Mouse (Mus musculus) hindbrain, embryonic 11.5 days (tissue): ENCODE data around the gene Gm17727. TPM values are rescaled to one million over a fixed set of nuclear protein-coding genes. Genes with fewer than 3 reads are reported as not detected.
"Not testable (repeated sequence)": the region's sequence is repeated elsewhere in the genome, so short reads cannot be mapped to it uniquely, and the experiment has no call there.

Experiments
- ATAC-seq: fragments of 200-750 bp; cut with Nextera tagmentation; 2 replicates; pipeline ENCODE4 v1.8.0; 2017; ENCODE audit warnings: mild to moderate bottlenecking, moderate TSS enrichment, moderate library complexity; ENCODE audit not compliant: low FRiP score
- DNase-seq: peaks from one replicate; pipeline ENCODE4 v3.0.0-alpha.2; 2015; ENCODE audit warnings: low spot score
- H3K27ac ChIP-seq: fragments of 300-500 bp; sonication (generic); 2 replicates; pipeline ENCODE4 v1.5.1; 2014; ENCODE audit warnings: mild to moderate bottlenecking, low read depth, low read length
- H3K27me3 ChIP-seq: fragments of 300-500 bp; sonication (generic); 2 replicates; pipeline ENCODE4 v1.6.1; 2014; ENCODE audit warnings: mild to moderate bottlenecking, low read length, moderate library complexity, mixed read lengths; ENCODE audit not compliant: control insufficient read depth, insufficient read depth
- H3K36me3 ChIP-seq: fragments of 300-500 bp; sonication (generic); 2 replicates; pipeline ENCODE4 v1.6.1; 2014; ENCODE audit warnings: mild to moderate bottlenecking, low read length, moderate library complexity, mixed read lengths; ENCODE audit not compliant: control insufficient read depth, insufficient read depth
- H3K4me1 ChIP-seq: fragments of 300-500 bp; sonication (generic); replicated peaks from 2 replicates; pipeline ENCODE4 v1.6.1; 2014; ENCODE audit warnings: low read length, mixed read lengths; ENCODE audit not compliant: control insufficient read depth, insufficient read depth
- H3K4me2 ChIP-seq: fragments of 300-500 bp; sonication (generic); replicated peaks from 2 replicates; pipeline ENCODE4 v1.6.1; 2014; ENCODE audit warnings: mild to moderate bottlenecking, low read depth, low read length
- H3K4me3 ChIP-seq: fragments of 300-500 bp; sonication (generic); 2 replicates; pipeline ENCODE4 v1.5.1; 2014; ENCODE audit warnings: low read depth, low read length
- H3K9ac ChIP-seq: fragments of 300-500 bp; sonication (generic); 2 replicates; pipeline ENCODE4 v1.6.1; 2014; ENCODE audit warnings: low read depth, low read length
- H3K9me3 ChIP-seq: fragments of 300-500 bp; sonication (generic); 2 replicates; pipeline ENCODE4 v1.6.1; 2016; ENCODE audit warnings: low read length; ENCODE audit not compliant: control insufficient read depth
- WGBS: fragments of 180-500 bp; shearing (Covaris S2); extraction: QIAGEN DNeasy Blood & Tissue Kit; methylation state at CpG from one replicate; pipeline ENCODE4 v1.1.7; 2014; 5-methylcytosine and 5-hydroxymethylcytosine counted together
- polyA plus RNA-seq: library from polyadenylated mRNA; unstranded; fragments of >200 nt; fragmentation: Nextera tagmentation; extraction: Ambion mirVana; gene quantifications from 2 replicates; pipeline ENCODE4 v1.2.1, GENCODE M21; 2014

Gene Gm17727
- not detected in 2 replicates for polyA plus RNA-seq

- DNase-seq (no peak), ATAC-seq (no peak)
- Histone ChIP-seq H3K9ac (no peak within 1 kb of the TSS), H3K36me3 (no peaks in the 10 kb centered on the region), H3K4me3 (no peak within 1 kb of the TSS), H3K27me3 (no peaks in the 10 kb centered on the region), H3K4me1 (no peaks in the 10 kb centered on the region), H3K27ac (no peak within 1 kb of the TSS), H3K9me3 (no peaks in the 10 kb centered on the region; the same call in 1 of the 2 replicates), H3K4me2 (no peak within 1 kb of the TSS)
- WGBS, result 70% methylated on average over 3 of the region's 3 CpGs
Observed at GRCm38 (mm10) chr9:35778009-35778408, at the start of gene Gm17727. Gene Gm17727 (minus strand): TSS chr9:35778109.

DNA sequence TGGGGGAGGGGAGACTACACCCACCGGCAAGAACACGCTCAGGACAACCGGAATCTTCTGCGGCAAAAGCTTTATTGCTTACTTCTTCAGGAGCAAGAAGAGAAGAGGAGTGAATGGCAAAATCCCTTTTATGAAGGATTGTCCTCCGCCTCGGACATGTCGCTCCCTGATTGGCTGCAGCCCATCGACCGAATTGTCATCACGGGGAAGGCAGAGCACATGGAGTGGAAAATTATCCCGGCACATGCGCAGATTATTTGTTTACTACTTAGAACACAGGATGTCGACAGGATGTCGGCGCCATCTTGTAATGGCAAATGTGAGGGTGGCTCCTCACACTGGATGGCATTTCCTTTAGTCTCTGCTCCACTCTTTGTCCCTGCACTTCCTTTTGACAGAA, 40.0 kb upstream of the Gm17727 start:
- not testable (repeated sequence) for ATAC-seq, H3K9me3 ChIP-seq, H3K4me3 ChIP-seq, H3K9ac ChIP-seq, H3K27me3 ChIP-seq, H3K27ac ChIP-seq, H3K4me1 ChIP-seq, H3K4me2 ChIP-seq, DNase-seq, H3K36me3 ChIP-seq
- 95% methylated on average over 15 of the region's 15 CpGs for WGBS

DNA sequence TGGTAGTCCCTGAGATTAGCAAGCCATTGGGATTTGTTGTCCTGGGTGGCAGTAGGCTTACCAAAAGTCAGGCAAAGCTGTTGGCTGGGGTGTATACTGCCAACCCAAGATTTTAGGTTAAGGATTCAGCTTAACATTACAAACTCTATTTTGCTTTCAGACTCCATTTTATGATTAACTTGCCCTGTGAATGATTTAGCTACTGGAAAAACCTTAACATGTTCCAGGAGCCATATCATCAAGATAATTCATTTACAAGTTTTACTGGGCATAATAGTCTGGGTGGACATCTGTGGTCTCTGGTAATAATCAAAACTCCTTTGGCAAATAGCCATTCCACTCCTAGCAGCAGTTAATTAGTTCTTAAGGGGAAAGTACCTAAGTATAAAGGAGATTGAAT, 20.2 kb upstream of the Gm17727 start:
- Histone ChIP-seq H3K27ac (no peak overlapping the region), H3K9ac (no peak overlapping the region), H3K27me3 (no peaks in the 10 kb centered on the region), H3K36me3 (no peaks in the 10 kb centered on the region), H3K9me3 (no peaks in the 10 kb centered on the region), H3K4me1 (no peaks in the 10 kb centered on the region), H3K4me3 (no peak overlapping the region), H3K4me2 (no peak overlapping the region)
- DNase-seq (no peak), ATAC-seq (no peak)

DNA sequence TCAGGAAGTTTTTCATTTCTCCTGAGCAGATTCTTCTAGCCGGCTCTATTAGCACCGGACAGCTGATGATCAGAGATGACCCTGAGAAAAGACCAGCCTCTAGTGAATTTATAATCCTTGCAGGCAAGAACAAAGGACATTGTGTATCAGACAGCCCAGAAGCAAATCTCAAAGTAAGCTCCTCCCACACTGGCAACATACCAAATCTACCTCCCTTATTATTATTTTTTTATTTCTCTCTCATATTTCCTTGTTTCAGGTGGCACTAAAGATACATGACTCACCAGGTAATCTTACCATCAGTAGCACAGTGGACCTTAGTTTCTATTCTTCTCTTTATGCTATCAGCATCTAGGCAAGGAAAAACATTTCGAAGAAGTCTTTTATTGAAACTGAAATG, 12.1 kb upstream of the Gm17727 start, which contains the start of the genes Gm27235 and D730048I06Rik:
Gm27235 (minus strand) TSS at position 101 of the 400 bp plus-strand sequence.
D730048I06Rik (minus strand) TSS at position 112 of the 400 bp plus-strand sequence.
- H3K36me3 ChIP-seq, result no peaks in the 10 kb centered on the region
- 96% methylated on average over 3 of the region's 3 CpGs for WGBS
- H3K9ac ChIP-seq, result no peak within 1 kb of the TSS
- no peaks in the 10 kb centered on the region for H3K9me3 ChIP-seq
- H3K4me2 ChIP-seq, result no peak within 1 kb of the TSS
- H3K27me3 ChIP-seq, result no peaks in the 10 kb centered on the region
- ATAC-seq (no peak), DNase-seq (no peak)
- no peak within 1 kb of the TSS for H3K4me3 ChIP-seq
- no peaks in the 10 kb centered on the region for H3K4me1 ChIP-seq
- H3K27ac ChIP-seq, result no peak within 1 kb of the TSS

DNA sequence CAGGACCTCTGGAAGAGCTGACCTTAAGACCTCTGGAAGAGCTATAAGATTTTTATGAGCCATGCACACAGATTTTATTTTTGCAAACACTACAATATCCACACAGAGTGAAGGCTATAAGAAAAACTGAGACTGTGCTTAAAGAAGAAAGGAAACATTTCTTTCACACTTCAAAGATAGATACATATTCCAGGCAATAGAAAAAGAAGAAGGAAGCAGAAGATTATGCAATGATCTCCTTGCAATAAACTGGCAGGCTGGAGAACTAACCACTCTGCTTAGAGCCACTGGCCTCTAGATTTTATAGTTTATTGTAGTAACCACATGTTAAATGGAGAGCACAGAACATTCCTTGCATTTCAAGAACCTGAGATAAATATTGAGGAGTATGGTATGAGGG, 21.1 kb downstream of the Gm17727 start:
- no peak for ATAC-seq
- Histone ChIP-seq H3K27ac (no peak overlapping the region), H3K9me3 (no peaks in the 10 kb centered on the region), H3K9ac (no peak overlapping the region), H3K27me3 (no peaks in the 10 kb centered on the region), H3K4me1 (no peaks in the 10 kb centered on the region), H3K4me3 (no peak overlapping the region), H3K4me2 (no peak overlapping the region), H3K36me3 (no peaks in the 10 kb centered on the region)
- no peak for DNase-seq

DNA sequence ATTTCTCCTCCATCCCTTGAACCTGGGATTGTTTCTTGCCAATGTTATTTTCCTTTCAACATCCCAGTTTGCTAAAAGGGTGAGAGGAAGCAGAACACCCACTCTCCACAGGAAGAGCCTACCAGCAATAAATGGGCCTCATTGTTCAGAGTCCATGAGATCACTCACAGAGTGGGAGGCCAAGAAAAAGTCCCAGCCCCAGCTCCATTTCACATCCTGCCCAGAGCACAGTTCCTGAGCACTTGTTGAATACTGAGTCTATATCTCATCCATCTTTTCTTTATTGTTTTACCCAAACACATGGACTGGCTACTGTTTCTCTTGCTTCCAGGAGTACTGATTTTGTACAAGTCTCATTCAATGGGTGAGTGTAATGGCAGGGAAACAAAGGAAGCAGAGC, 37.2 kb downstream of the Gm17727 start, which contains the start of gene Gm17677:
Gm17677 (plus strand) TSS at position 301 of the 400 bp plus-strand sequence.
- Histone ChIP-seq H3K27ac (no peak within 1 kb of the TSS), H3K4me1 (no peaks in the 10 kb centered on the region), H3K27me3 (no peaks in the 10 kb centered on the region), H3K36me3 (no peaks in the 10 kb centered on the region), H3K9ac (no peak within 1 kb of the TSS), H3K4me3 (no peak within 1 kb of the TSS), H3K9me3 (no peaks in the 10 kb centered on the region; the same call in 1 of the 2 replicates), H3K4me2 (no peak within 1 kb of the TSS)
- DNase-seq (no peak), ATAC-seq (no peak)

Other genes starting within 250 kb of the Gm17727 start
- gene Ddx25, start 219.6 kb downstream of the Gm17727 start, polyA plus RNA-seq, result 9.7 and 10.0 TPM in 2 replicates
- 19.6 and 25.5 TPM in 2 replicates for gene Pus3, start 219.5 kb downstream of the Gm17727 start, polyA plus RNA-seq
- gene Pate2, start 207.8 kb downstream of the Gm17727 start, polyA plus RNA-seq, result 0.64 and 1.3 TPM in 2 replicates
- 29.9 and 32.4 TPM in 2 replicates for gene Hyls1, start 207.7 kb downstream of the Gm17727 start, polyA plus RNA-seq
- gene Pate4, start 166.2 kb downstream of the Gm17727 start, polyA plus RNA-seq, result not detected in 2 replicates
- 0.12 TPM in 1 of 2 replicates, not detected in the other for gene Pate3, start 129.9 kb downstream of the Gm17727 start, polyA plus RNA-seq
- 0.12 TPM in 1 of 2 replicates, not detected in the other for gene Pate1, start 90.7 kb downstream of the Gm17727 start, polyA plus RNA-seq
- gene Gm17677, start 37.1 kb downstream of the Gm17727 start, polyA plus RNA-seq, result not detected in 2 replicates
- gene Gm27235, start 12.0 kb upstream of the Gm17727 start, polyA plus RNA-seq, result not detected in 2 replicates
- gene D730048I06Rik, start 12.0 kb upstream of the Gm17727 start, polyA plus RNA-seq, result not detected in 2 replicates
- gene 9230110F15Rik, start 66.0 kb upstream of the Gm17727 start, polyA plus RNA-seq, result not detected in 2 replicates
- gene 9230113P08Rik, start 130.3 kb upstream of the Gm17727 start, polyA plus RNA-seq, result not detected in 2 replicates